Mouse (Mus musculus): ENCODE data around the gene Apbb2.

- TF ChIP-seq CTCF (IDR thresholded peaks at IDR 0.05; ENCODE audit: control insufficient read depth, insufficient read depth, insufficient replicate concordance, low read depth, low read length) (no peak), POLR2A (IDR thresholded peaks at IDR 0.05; ENCODE audit: control insufficient read depth, low read depth, low read length) (no peak)
Measured at GRCm38 (mm10) chr5:66609306-66609705, 9.3 kb downstream of the Apbb2 start.
